8 mouse cellular contexts compared by ENCODE assay signal in the genomic region with DNA sequence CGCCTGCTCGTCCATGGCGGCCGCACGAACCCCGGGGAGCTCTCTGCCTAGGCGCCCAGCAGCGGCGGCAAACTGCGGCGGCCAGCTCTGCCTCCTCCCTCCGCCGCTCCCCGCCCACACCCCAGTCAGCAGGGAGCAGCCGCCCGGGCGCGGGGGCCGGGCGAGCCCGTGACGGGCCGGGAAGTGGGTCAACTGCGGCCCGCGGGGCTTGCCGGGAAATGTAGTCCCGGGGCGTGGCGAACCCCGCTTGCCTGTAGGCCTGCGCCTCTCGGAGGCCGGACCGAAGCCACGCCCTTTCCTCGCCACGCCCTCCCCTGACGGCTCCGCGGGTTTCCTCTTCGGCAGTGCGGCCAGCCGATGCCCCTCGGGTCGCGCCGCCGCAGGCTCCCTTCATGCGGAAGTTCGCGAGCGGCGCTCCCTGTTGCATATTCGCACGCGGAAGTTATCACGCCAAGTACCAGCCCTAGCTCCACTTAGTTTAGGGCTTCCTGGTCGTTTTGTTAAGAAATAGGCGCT. TPM values are rescaled to one million over a fixed set of nuclear protein-coding genes. Genes with fewer than 3 reads are reported as not detected.
DNase-seq lines count a peak whose midpoint lies in the region; ATAC-seq and TF ChIP-seq lines count a peak whose summit lies in the region.

No protein-coding gene starts in this region.

- peak; percentile 30; the same call in 1 of the 2 replicates for TF ChIP-seq POLR2A in cortical plate, adult 2 months (IDR thresholded peaks at IDR 0.05; ENCODE audit: extremely low read depth, insufficient read depth, low read length)

- no peak for TF ChIP-seq CTCF in cortical plate, adult 2 months (IDR thresholded peaks at IDR 0.05; ENCODE audit: extremely low read depth, insufficient read depth, low read length)

- H3K4me1 ChIP-seq in cortical plate, adult 2 months (ENCODE audit: control insufficient read depth, insufficient read depth, low read length): peaks cover 2% of the 10 kb centered on the region

- peak overlapping the region; percentile 59 for H3K4me3 ChIP-seq in cortical plate, adult 2 months (ENCODE audit: insufficient read depth, low read length)

- ATAC-seq in activated CD4-positive, CD25-positive, alpha-beta regulatory T cell, adult 4 months: peak; percentile 93
- peak; percentile 91 for ATAC-seq in inflammation-experienced regulatory T-cells, adult 6 months
- peak; percentile 92 for ATAC-seq in megakaryocyte-erythroid progenitor cell, adult 5-6 weeks (replicated peaks; ENCODE audit: low FRiP score, low TSS enrichment, poor library complexity, severe bottlenecking)

- intact Hi-C loops in left cerebral cortex, postnatal 10 days (cut with DNase I): loop anchor here (10.0 kb wide), 1 partner anchor 62 kb away; no protein-coding TSS in a partner anchor

- peak; percentile 99 for DNase-seq in gastrocnemius, postnatal 10 days
- peak; percentile 96 to 100 for DNase-seq in left cerebral cortex, postnatal 10 days (ENCODE audit: extremely low spot score in 1 of 2, low spot score in 2 of 2)
- peak; percentile 100 for DNase-seq in right cerebral cortex, postnatal 25 days
- DNase-seq in urinary bladder, postnatal 4 days (ENCODE audit: low spot score in 2 of 2): peak; percentile 99 to 100

- peak overlapping the region; percentile 90 for H3K27ac ChIP-seq in cortical plate, adult 2 months (ENCODE audit: insufficient read depth, low read length)

RNA-seq across cellular contexts. Expression of gene Strn, which starts 0.5 kb away (rescaled TPM):
- polyA plus RNA-seq in activated CD4-positive, CD25-positive, alpha-beta regulatory T cell, adult 4 months (2017; shearing (Covaris generic)): 1 to 10 TPM; 8.3 to 8.8 TPM
- 22.3 and 29.5 TPM in 2 replicates for polyA plus RNA-seq in cortical plate, adult 2 months (2012; rRNA removed)
- total RNA-seq in gastrocnemius, postnatal 10 days (2021): 10 to 100 TPM; 11.7 to 13.0 TPM
- polyA plus RNA-seq in inflammation-experienced regulatory T-cells, adult 6 months (2017; shearing (Covaris generic)): 10 to 100 TPM in 1 of 3 experiments, 1 to 10 TPM in 2; 7.7 to 10.3 (median 9.6) TPM
- 10 to 100 TPM; 69.0 to 76.0 TPM for total RNA-seq in left cerebral cortex, postnatal 10 days (2021)
- total RNA-seq in megakaryocyte-erythroid progenitor cell, adult 5-6 weeks (2014; fragmentation: Nextera tagmentation): 13.7 and 15.9 TPM in 2 replicates
- 19.6 and 28.1 TPM in 2 replicates for total RNA-seq in megakaryocyte-erythroid progenitor cell, adult 5-6 weeks (2017)

Comparison
In these comparisons a context has a peak if more than half of its experiments do, and no peak if none do; other contexts are left out.
1. Peak in every context shown above with its lines: DNase-seq, ATAC-seq, H3K4me3 ChIP-seq and H3K27ac ChIP-seq.